Mouse (Mus musculus) liver, postnatal 0 days (tissue): ENCODE measurements around the gene Usp36. TPM values are rescaled to one million over a fixed set of nuclear protein-coding genes. Genes with fewer than 3 reads are reported as not detected.

Source experiments
- ATAC-seq: fragments of 200-750 bp; cut with Nextera tagmentation; 2 replicates; pipeline ENCODE4 v1.8.0; 2017; ENCODE audit warnings: mild to moderate bottlenecking, moderate library complexity
- DNase-seq: peaks from one replicate; pipeline ENCODE4 v3.0.0-alpha.2; 2016
- H3K27ac ChIP-seq: fragments of 300-500 bp; sonication (generic); 2 replicates; pipeline ENCODE4 v1.5.1; 2014; ENCODE audit warnings: antibody characterized with exemption, moderate library complexity, mild to moderate bottlenecking, low read depth
- H3K27me3 ChIP-seq: fragments of 300-500 bp; sonication (generic); 2 replicates; pipeline ENCODE4 v1.6.1; 2014; ENCODE audit warnings: low read length, control low read depth, mixed read lengths; ENCODE audit not compliant: insufficient read depth
- H3K36me3 ChIP-seq: fragments of 300-500 bp; sonication (generic); replicated peaks from 2 replicates; pipeline ENCODE4 v1.6.1; 2014; ENCODE audit warnings: mild to moderate bottlenecking, control low read depth, low read length, moderate library complexity, mixed read lengths; ENCODE audit not compliant: insufficient read depth
- H3K4me1 ChIP-seq: fragments of 300-500 bp; sonication (generic); 2 replicates; pipeline ENCODE4 v1.6.1; 2014; ENCODE audit warnings: antibody characterized with exemption, mild to moderate bottlenecking, control low read depth; ENCODE audit not compliant: insufficient read depth
- H3K4me2 ChIP-seq: fragments of 300-500 bp; sonication (generic); 2 replicates; pipeline ENCODE4 v1.6.1; 2014; ENCODE audit warnings: low read depth, mild to moderate bottlenecking, low read length, moderate library complexity, mixed read lengths
- H3K4me3 ChIP-seq: fragments of 300-500 bp; sonication (generic); 2 replicates; pipeline ENCODE4 v1.5.1; 2014; ENCODE audit warnings: low read depth, low read length
- H3K9ac ChIP-seq: fragments of 300-500 bp; sonication (generic); replicated peaks from 2 replicates; pipeline ENCODE4 v1.6.1; 2014; ENCODE audit warnings: mild to moderate bottlenecking, moderate library complexity
- H3K9me3 ChIP-seq: fragments of 300-500 bp; sonication (generic); 2 replicates; pipeline ENCODE4 v1.6.1; 2016; ENCODE audit warnings: mild to moderate bottlenecking, control low read depth, low read length, mixed read lengths
- CTCF ChIP-seq: sonication (generic); IDR thresholded peaks from 2 replicates; pipeline ENCODE4 v1.5.1; 2016; ENCODE audit warnings: antibody characterized with exemption, low read depth
- EP300 ChIP-seq: IDR thresholded peaks from 2 replicates; pipeline ENCODE4 v1.6.1; 2016; ENCODE audit warnings: antibody characterized with exemption, low read depth, mild to moderate bottlenecking
- WGBS: fragments of 180-500 bp; shearing (Covaris S2); extraction: QIAGEN DNeasy Blood & Tissue Kit; methylation state at CpG from one replicate; pipeline ENCODE4 v1.1.7; 2014; ENCODE audit not compliant: insufficient replicate concordance; 5-methylcytosine and 5-hydroxymethylcytosine counted together
- polyA plus RNA-seq: library from polyadenylated mRNA; unstranded; fragments of >200 nt; fragmentation: Nextera tagmentation; extraction: Ambion mirVana; gene quantifications from 2 replicates; pipeline ENCODE4 v1.2.1, GENCODE M21; 2015

Usp36 gene
- polyA plus RNA-seq, 1 experiment from 2014 or later, result 3.8 TPM

GRCm38 (mm10) chr11:118225056-118225836 lies 64.8 kb downstream of the Usp36 start:
- ATAC-seq (no peak), DNase-seq (no peak)
- WGBS, result 75% methylated on average over 12 of the region's 12 CpGs

GRCm38 (mm10) chr11:118223416-118224067 lies 66.5 kb downstream of the Usp36 start:
- no peak overlapping the region for H3K4me2 ChIP-seq
- H3K36me3 ChIP-seq, result no peaks in the 10 kb centered on the region
- no peak overlapping the region for H3K4me3 ChIP-seq
- no peak for ATAC-seq
- peaks cover 26% of the 10 kb centered on the region for H3K4me1 ChIP-seq
- no peaks in the 10 kb centered on the region for H3K27me3 ChIP-seq
- no peak for DNase-seq
- no peak overlapping the region for H3K9ac ChIP-seq
- no peak overlapping the region for H3K27ac ChIP-seq
- H3K9me3 ChIP-seq, result no peaks in the 10 kb centered on the region
- 64% methylated on average over 10 of the region's 10 CpGs for WGBS
- TF ChIP-seq EP300, result no peak

More at GRCm38 (mm10) chr11:118225056-118225836, 64.8 kb downstream of the Usp36 start:
- Histone ChIP-seq H3K9ac (no peak overlapping the region), H3K9me3 (no peaks in the 10 kb centered on the region), H3K27ac (no peak overlapping the region), H3K36me3 (no peaks in the 10 kb centered on the region), H3K4me3 (no peak overlapping the region), H3K4me2 (no peak overlapping the region), H3K27me3 (no peaks in the 10 kb centered on the region), H3K4me1 (peaks cover 34% of the 10 kb centered on the region)
- no peak for TF ChIP-seq EP300
- TF ChIP-seq CTCF, result no peak

- Histone ChIP-seq H3K4me3 (no peak overlapping the region), H3K27me3 (no peaks in the 10 kb centered on the region), H3K27ac (peak overlapping the region; percentile 39; the same call in 1 of the 2 replicates), H3K4me1 (peaks cover 21% of the 10 kb centered on the region; the same call in 1 of the 2 replicates), H3K9ac (no peak overlapping the region), H3K4me2 (no peak overlapping the region), H3K36me3 (no peaks in the 10 kb centered on the region), H3K9me3 (no peaks in the 10 kb centered on the region)
- WGBS, result 83% methylated on average over 5 of the region's 5 CpGs
- DNase-seq (no peak), ATAC-seq (no peak)
- TF ChIP-seq EP300 (no peak), CTCF (no peak)
These were observed 67.1 kb downstream of the Usp36 start for GRCm38 (mm10) chr11:118222917-118223316.

GRCm38 (mm10) chr11:118222351-118222885 lies 67.6 kb downstream of the Usp36 start:
- Histone ChIP-seq H3K9ac (no peak overlapping the region), H3K4me1 (peaks cover 18% of the 10 kb centered on the region; the same call in 1 of the 2 replicates), H3K36me3 (no peaks in the 10 kb centered on the region), H3K27ac (peak overlapping the region; percentile 39; the same call in 1 of the 2 replicates), H3K27me3 (no peaks in the 10 kb centered on the region), H3K4me3 (no peak overlapping the region), H3K9me3 (no peaks in the 10 kb centered on the region), H3K4me2 (no peak overlapping the region)
- TF ChIP-seq CTCF (no peak), EP300 (no peak)
- DNase-seq (no peak), ATAC-seq (no peak)
- 50% methylated on average over 6 of the region's 6 CpGs for WGBS

- Histone ChIP-seq H3K9ac (no peak overlapping the region), H3K4me2 (no peak overlapping the region), H3K9me3 (no peaks in the 10 kb centered on the region), H3K27me3 (no peaks in the 10 kb centered on the region), H3K4me1 (peaks cover 13% of the 10 kb centered on the region), H3K36me3 (no peaks in the 10 kb centered on the region), H3K27ac (no peak overlapping the region), H3K4me3 (no peak overlapping the region)
- WGBS, result 22% methylated on average over 7 of the region's 7 CpGs
- peak; percentile 45; the same call in 1 of the 2 replicates for ATAC-seq
- DNase-seq, result peak; percentile 63
- peak; percentile 81 for TF ChIP-seq CTCF
- no peak for TF ChIP-seq EP300
These were observed 69.3 kb downstream of the Usp36 start for GRCm38 (mm10) chr11:118220561-118221262.

GRCm38 (mm10) chr11:118219066-118219465 lies 71.0 kb downstream of the Usp36 start:
- ATAC-seq (no peak), DNase-seq (no peak)
- Histone ChIP-seq H3K4me1 (peaks cover 17% of the 10 kb centered on the region), H3K4me3 (no peak overlapping the region), H3K9ac (no peak overlapping the region), H3K4me2 (no peak overlapping the region), H3K36me3 (no peaks in the 10 kb centered on the region), H3K27me3 (no peaks in the 10 kb centered on the region), H3K9me3 (no peaks in the 10 kb centered on the region), H3K27ac (no peak overlapping the region)
- TF ChIP-seq EP300, result no peak
- TF ChIP-seq CTCF, result no peak
- WGBS, result 85% methylated on average over 4 of the region's 4 CpGs
